Mouse (Mus musculus): Measurements from ENCODE around the gene Fbxl14. TPM values are rescaled to one million over a fixed set of nuclear protein-coding genes. Genes with fewer than 3 reads are reported as not detected.
"Not testable (repeated sequence)": the region's sequence is repeated elsewhere in the genome, so short reads cannot be mapped to it uniquely, and the experiment has no call there.

Fbxl14 gene
- total and polyA plus RNA-seq, 3 experiments = 58.1 to 65.4 TPM; not detected in 1

GRCm38 (mm10) chr6:119437894-119438761 lies 41.3 kb upstream of the Fbxl14 start:
- DNase-seq (ENCODE audit: low read depth, low spot score) = peak; percentile 9
- Histone ChIP-seq H3K27me3 (ENCODE audit: control insufficient read depth in 1 of 2, insufficient read depth in 2 of 2, low read length in 2 of 2) (peaks cover 0 to 2% of the 10 kb centered on the region in 2 experiments; a peak in 2 of 4 replicates), H3K27ac (ENCODE audit: control insufficient read depth, low read depth, low read length) (no peak overlapping the region), H3K9ac (ENCODE audit: control insufficient read depth, low read depth, low read length, poor library complexity, severe bottlenecking) (no peak overlapping the region), H3K79me2 (ENCODE audit: control insufficient read depth, insufficient read depth, low read length, poor library complexity) (no peaks in the 10 kb centered on the region), H3K36me3 (ENCODE audit: control insufficient read depth in 1 of 2, insufficient read depth in 2 of 2, low read length in 2 of 2) (no peaks in the 10 kb centered on the region), H3K4me1 (ENCODE audit: control insufficient read depth in 1 of 2, insufficient read depth in 2 of 2, low read length in 2 of 2) (no peaks in the 10 kb centered on the region), H3K9me3 (replicated peaks; ENCODE audit: insufficient read depth, low read length) (no peaks in the 10 kb centered on the region), H3K4me3 (ENCODE audit: control insufficient read depth in 1 of 2, insufficient read depth in 1 of 2, low read depth in 2 of 2, low read length in 2 of 2) (no peak overlapping the region)
- TF ChIP-seq ETS1 (IDR thresholded peaks at IDR 0.05; ENCODE audit: low read depth, low read length) (no peak), TCF12 (IDR thresholded peaks at IDR 0.05; ENCODE audit: low read depth, low read length) (no peak), CHD2 (IDR thresholded peaks at IDR 0.05; ENCODE audit: low read length) (no peak), E2F4 (IDR thresholded peaks at IDR 0.05; ENCODE audit: borderline replicate concordance, low read depth, low read length) (no peak), UBTF (IDR thresholded peaks at IDR 0.05; ENCODE audit: borderline replicate concordance, insufficient read depth, low read depth, low read length) (no peak)

GRCm38 (mm10) chr6:119442729-119443128 lies 36.7 kb upstream of the Fbxl14 start:
- H3K9ac ChIP-seq (ENCODE audit: control insufficient read depth, low read depth, low read length, poor library complexity, severe bottlenecking); H3K4me1 ChIP-seq (ENCODE audit: control insufficient read depth in 1 of 2, insufficient read depth in 2 of 2, low read length in 2 of 2); H3K4me3 ChIP-seq (ENCODE audit: control insufficient read depth in 1 of 2, insufficient read depth in 1 of 2, low read depth in 2 of 2, low read length in 2 of 2); H3K36me3 ChIP-seq (ENCODE audit: control insufficient read depth in 1 of 2, insufficient read depth in 2 of 2, low read length in 2 of 2); H3K79me2 ChIP-seq (ENCODE audit: control insufficient read depth, insufficient read depth, low read length, poor library complexity); H3K27ac ChIP-seq (ENCODE audit: control insufficient read depth, low read depth, low read length); H3K27me3 ChIP-seq (ENCODE audit: control insufficient read depth in 1 of 2, insufficient read depth in 2 of 2, low read length in 2 of 2); H3K9me3 ChIP-seq (replicated peaks; ENCODE audit: insufficient read depth, low read length): not testable (repeated sequence)
- TF ChIP-seq RAD21 (IDR thresholded peaks at IDR 0.05; ENCODE audit: low read depth, low read length) (peak; percentile 17), ZNF384 (IDR thresholded peaks at IDR 0.05; ENCODE audit: low read depth, low read length) (peak; percentile 67; the same call in 1 of the 2 replicates), SIN3A (IDR thresholded peaks at IDR 0.05; ENCODE audit: low read length) (0 out of 2 replicates have a peak, but pooled peaks have one; percentile 21), CTCF (IDR thresholded peaks at IDR 0.05 in 2 of 3, conservative IDR thresholded peaks at IDR 0.05 in 1 of 3; ENCODE audit: control insufficient read depth in 1 of 3, insufficient read depth in 1 of 3, low read depth in 2 of 3, low read length in 3 of 3, poor library complexity in 1 of 3, severe bottlenecking in 1 of 3) (peak; percentile 47 to 68 (median 65))
- DNase-seq (ENCODE audit: low read depth, low spot score) = peak; percentile 77

GRCm38 (mm10) chr6:119443742-119444645 lies 35.5 kb upstream of the Fbxl14 start:
- no peaks in the 10 kb centered on the region for H3K79me2 ChIP-seq (ENCODE audit: control insufficient read depth, insufficient read depth, low read length, poor library complexity)
- peak overlapping the region; percentile 82 for H3K27ac ChIP-seq (ENCODE audit: control insufficient read depth, low read depth, low read length)
- H3K9ac ChIP-seq (ENCODE audit: control insufficient read depth, low read depth, low read length, poor library complexity, severe bottlenecking) = peak overlapping the region; percentile 65
- no peaks in the 10 kb centered on the region for H3K36me3 ChIP-seq (ENCODE audit: control insufficient read depth in 1 of 2, insufficient read depth in 2 of 2, low read length in 2 of 2)
- H3K4me1 ChIP-seq (ENCODE audit: control insufficient read depth in 1 of 2, insufficient read depth in 2 of 2, low read length in 2 of 2) = no peaks in the 10 kb centered on the region
- no peaks in the 10 kb centered on the region for H3K9me3 ChIP-seq (replicated peaks; ENCODE audit: insufficient read depth, low read length)
- H3K4me3 ChIP-seq (ENCODE audit: control insufficient read depth in 1 of 2, insufficient read depth in 1 of 2, low read depth in 2 of 2, low read length in 2 of 2) = peak overlapping the region; percentile 66 to 78
- DNase-seq (ENCODE audit: low read depth, low spot score) = peak; percentile 95
- H3K27me3 ChIP-seq (ENCODE audit: control insufficient read depth in 1 of 2, insufficient read depth in 2 of 2, low read length in 2 of 2) = no peaks in the 10 kb centered on the region
- no peak for TF ChIP-seq KAT2A (conservative IDR thresholded peaks at IDR 0.05; ENCODE audit: low read depth, low read length)
- no peak for TF ChIP-seq E2F4 (IDR thresholded peaks at IDR 0.05; ENCODE audit: borderline replicate concordance, low read depth, low read length)
- peak; percentile 65 for TF ChIP-seq SMC3 (IDR thresholded peaks at IDR 0.05; ENCODE audit: low read depth, low read length)
- TF ChIP-seq EP300 (IDR thresholded peaks at IDR 0.05; ENCODE audit: low read depth in 1 of 2, low read length in 2 of 2) = no peak
- no peak for TF ChIP-seq ZKSCAN1 (IDR thresholded peaks at IDR 0.05; ENCODE audit: low read depth, low read length)
- TF ChIP-seq MAZ (IDR thresholded peaks at IDR 0.05; ENCODE audit: low read depth, low read length) = no peak
- TF ChIP-seq MYB (IDR thresholded peaks at IDR 0.05; ENCODE audit: low read depth, low read length) = no peak
- no peak for TF ChIP-seq ZMIZ1 (IDR thresholded peaks at IDR 0.05; ENCODE audit: low read depth, low read length)
- peak; percentile 87; the same call in 1 of the 2 replicates for TF ChIP-seq SIN3A (IDR thresholded peaks at IDR 0.05; ENCODE audit: low read length)
- peak; percentile 88 for TF ChIP-seq MXI1 (IDR thresholded peaks at IDR 0.05; ENCODE audit: low read depth, low read length)
- TF ChIP-seq CHD2 (IDR thresholded peaks at IDR 0.05; ENCODE audit: low read length) = no peak
- no peak for TF ChIP-seq GATA1 (IDR thresholded peaks at IDR 0.05; ENCODE audit: low read depth, low read length)
- TF ChIP-seq MAX (IDR thresholded peaks at IDR 0.05; ENCODE audit: low read length) = peak; percentile 71
- no peak for TF ChIP-seq CHD1 (IDR thresholded peaks at IDR 0.05; ENCODE audit: low read depth, low read length)
- peak; percentile 94 to 95 (median 94) for TF ChIP-seq CTCF (IDR thresholded peaks at IDR 0.05 in 2 of 3, conservative IDR thresholded peaks at IDR 0.05 in 1 of 3; ENCODE audit: control insufficient read depth in 1 of 3, insufficient read depth in 1 of 3, low read depth in 2 of 3, low read length in 3 of 3, poor library complexity in 1 of 3, severe bottlenecking in 1 of 3)
- 0 out of 2 replicates have a peak, but pooled peaks have one; percentile 19 for TF ChIP-seq ETS1 (IDR thresholded peaks at IDR 0.05; ENCODE audit: low read depth, low read length)
- peak; percentile 78 for TF ChIP-seq RAD21 (IDR thresholded peaks at IDR 0.05; ENCODE audit: low read depth, low read length)

Data from MEL (cell line).